Mouse (Mus musculus): ENCODE measurements around the gene Orm1.

Orm1 gene

GRCm38 (mm10) chr4:63355877-63356665, 11.7 kb downstream of the Orm1 start, which contains the start of gene Orm3:
Orm3 (plus strand) TSS chr4:63356162.
- DNase-seq (ENCODE audit: low read depth, low spot score): no peak

GRCm38 (mm10) chr4:63356981-63357570, 12.7 kb downstream of the Orm1 start:
- DNase-seq (ENCODE audit: low read depth, low spot score): no peak

GRCm38 (mm10) chr4:63359861-63360260, 15.5 kb downstream of the Orm1 start:
- DNase-seq (ENCODE audit: low read depth, low spot score): no peak

DNA sequence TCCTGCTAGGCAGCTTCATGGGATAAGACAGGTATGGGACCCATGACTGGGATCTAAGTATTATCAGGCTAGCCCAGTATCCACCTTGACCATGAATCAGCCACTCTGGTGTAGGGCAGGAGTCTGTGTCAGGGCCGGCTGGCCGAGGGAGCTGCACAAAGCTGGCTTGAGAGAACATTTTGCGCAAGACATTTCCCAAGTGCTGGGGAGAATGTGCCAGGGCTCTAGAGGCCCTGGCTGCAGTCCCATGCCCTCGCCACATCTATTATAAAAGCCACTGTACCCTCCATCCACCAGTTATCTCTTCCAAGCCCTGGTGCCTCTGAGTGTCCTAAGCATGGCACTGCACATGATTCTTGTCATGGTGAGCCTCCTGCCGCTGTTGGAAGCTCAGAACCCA, 17.8 kb downstream of the Orm1 start, which contains the start of gene Orm2:
Orm2 (plus strand) TSS at position 300 of the 400 bp plus-strand sequence.
- no peak for DNase-seq (ENCODE audit: low read depth, low spot score)

DNA sequence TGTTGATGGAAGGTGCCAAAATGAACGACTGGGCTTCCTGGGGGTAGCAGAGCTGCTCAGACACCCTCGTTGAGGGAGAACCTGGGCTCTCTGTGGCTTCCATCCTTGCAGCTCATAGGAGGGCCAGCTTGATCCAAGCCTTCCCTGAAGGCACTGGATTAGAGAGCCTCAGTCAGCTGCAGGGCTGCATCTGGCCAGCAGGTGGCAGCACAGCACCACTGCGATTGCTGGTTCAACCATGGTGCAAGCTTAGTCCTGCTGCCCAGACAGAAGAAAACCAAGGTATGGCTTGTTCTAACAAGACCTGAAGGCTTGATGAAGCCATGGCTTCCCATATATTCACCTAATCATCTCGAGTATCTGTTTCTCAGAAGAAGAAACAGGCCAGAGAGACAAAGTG, 24.2 kb downstream of the Orm1 start:
- no peak for DNase-seq (ENCODE audit: low read depth, low spot score)

GRCm38 (mm10) chr4:63370897-63371296, 26.5 kb downstream of the Orm1 start:
- DNase-seq (ENCODE audit: low read depth, low spot score): no peak

- no peak for DNase-seq (ENCODE audit: low read depth, low spot score)
These were observed 27.5 kb downstream of the Orm1 start for GRCm38 (mm10) chr4:63371890-63372289.

DNA sequence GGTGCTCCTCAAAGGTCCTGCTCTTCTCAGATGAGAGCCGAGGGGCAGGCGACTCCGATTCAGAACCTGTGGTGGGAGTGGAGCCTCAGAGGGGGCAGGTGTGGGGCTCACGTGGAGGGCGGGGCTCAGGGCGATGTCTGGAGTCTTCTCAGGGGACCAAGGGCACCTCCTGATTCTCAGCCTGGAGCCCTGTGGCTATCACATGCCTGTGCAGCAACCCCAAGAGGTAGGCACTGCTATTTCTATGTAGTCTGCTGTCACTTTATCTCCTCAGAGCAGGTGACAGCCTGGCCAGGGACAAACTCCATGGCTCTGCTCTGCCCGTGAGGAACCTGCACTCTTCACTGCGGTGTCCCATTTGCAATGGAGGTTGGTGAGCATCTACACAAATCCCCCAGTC, 29.0 kb downstream of the Orm1 start:
- no peak for DNase-seq (ENCODE audit: low read depth, low spot score)

GRCm38 (mm10) chr4:63374331-63374730, 30.0 kb downstream of the Orm1 start:
- no peak for DNase-seq (ENCODE audit: low read depth, low spot score)

- no peak for DNase-seq (ENCODE audit: low read depth, low spot score)
These were observed 31.0 kb downstream of the Orm1 start for GRCm38 (mm10) chr4:63375367-63375766.

DNA sequence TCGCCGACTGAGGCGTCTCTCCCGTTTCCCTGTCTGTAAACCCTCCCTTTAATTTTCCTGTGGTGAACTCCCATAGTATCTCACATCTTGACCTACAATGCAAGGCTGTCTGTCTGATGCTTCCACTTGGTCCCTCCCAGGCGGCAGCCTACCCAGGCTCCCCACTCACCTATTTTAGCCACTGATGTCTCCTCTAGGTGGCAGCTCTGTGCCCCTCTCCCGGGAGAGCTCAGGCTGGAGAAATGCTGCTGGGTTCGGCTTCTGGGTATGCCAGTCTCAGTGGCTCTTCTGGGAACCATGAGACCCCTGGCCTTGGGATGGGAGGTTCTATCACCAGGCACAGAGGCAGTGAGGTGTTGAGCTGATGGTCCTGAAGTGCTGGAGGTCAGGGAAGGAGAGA, 33.1 kb downstream of the Orm1 start:
- DNase-seq (ENCODE audit: low read depth, low spot score): no peak

DNA sequence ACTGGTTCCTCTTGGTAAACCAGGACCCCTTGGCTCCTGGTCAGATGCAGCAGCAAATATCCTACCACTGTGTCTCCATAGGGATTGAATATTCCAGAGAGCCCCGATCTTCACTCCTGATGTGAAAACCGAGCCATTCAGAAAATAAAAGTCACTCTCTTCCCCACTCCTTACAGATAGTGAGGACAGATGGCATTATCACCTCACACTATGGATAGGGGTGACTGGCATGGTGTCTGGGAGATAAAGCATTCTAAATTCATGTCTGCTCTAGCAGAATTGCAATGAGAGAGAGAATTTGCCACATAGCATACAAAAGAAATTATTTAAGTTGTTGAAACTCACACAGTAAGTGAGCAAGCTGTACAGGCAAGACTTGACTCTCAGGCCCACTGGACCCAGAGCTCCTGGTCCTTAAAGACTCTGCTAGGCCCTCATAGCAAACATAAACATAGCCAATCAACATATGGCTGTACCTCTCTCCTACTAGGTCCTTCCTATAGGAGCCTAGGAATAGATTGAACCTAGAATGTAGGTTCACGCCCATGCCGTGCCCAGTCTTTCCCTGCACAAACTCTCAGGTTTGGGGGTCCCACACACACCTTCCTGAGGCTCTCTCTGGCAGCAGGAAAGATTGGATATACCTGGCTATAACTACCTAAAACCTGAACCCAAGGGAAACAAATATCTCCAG, 38.5 kb downstream of the Orm1 start:
- DNase-seq (ENCODE audit: low read depth, low spot score): no peak

DNA sequence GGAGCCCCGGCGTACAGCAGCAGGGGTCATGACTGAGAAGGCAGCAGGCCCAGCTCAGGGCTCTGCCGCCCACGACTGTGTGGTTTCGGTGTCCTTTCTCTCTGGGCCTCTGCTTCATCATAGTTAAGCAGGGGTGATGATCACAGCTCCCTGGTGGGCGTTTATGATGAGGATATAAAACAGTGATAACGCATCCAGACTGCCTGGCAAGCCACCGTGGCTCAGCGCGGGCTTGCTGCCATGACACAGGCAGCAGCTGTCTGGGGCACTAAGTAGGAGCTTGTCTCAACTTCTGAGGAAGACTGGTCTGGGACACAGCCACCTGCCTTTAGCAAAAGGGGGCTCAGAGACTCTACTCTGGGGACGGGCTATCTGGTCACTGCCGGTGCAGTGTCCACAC, 39.1 kb downstream of the Orm1 start:
- no peak for DNase-seq (ENCODE audit: low read depth, low spot score)

GRCm38 (mm10) chr4:63384262-63384661, 39.9 kb downstream of the Orm1 start:
- DNase-seq (ENCODE audit: low read depth, low spot score): no peak

DNA sequence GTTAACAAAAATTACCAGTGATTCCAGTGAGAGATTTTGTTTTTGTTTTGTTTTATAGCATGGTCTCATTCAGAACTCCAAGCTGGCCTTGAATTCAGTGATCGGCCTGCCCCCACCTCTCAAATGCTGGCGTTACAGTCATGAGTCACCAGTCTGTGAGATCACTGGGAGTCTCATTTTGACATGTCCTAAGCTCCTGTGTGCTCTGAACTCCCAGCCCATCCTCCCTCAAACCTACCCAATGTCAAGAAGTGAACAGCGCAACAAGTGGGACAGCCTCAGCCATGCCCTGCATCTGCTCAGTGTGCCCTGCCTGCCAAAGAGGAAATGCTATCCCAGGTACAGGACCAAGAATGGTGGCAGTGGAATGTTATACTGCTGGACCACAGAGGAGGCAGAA, 40.9 kb downstream of the Orm1 start:
- no peak for DNase-seq (ENCODE audit: low read depth, low spot score)

DNA sequence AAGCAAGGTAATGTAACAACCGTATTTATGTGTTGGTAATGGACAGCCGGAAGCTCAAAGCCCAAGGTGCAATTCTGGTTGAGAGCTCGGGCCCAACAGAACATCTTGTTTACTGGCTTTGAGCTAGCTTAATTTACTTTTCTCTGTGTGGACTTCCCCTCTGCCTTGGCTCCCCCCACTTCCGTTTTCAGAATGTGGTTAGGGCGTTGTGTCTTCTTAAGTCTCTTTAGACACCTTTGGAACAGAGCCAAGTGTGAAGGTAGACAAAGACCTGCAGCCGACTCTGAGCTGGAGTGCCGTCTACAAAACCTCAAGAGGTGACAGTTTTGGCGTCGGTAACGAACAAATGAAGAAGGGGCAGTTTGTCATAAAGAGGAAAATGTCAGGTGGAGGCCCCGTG, 41.4 kb downstream of the Orm1 start:
- no peak for DNase-seq (ENCODE audit: low read depth, low spot score)

DNA sequence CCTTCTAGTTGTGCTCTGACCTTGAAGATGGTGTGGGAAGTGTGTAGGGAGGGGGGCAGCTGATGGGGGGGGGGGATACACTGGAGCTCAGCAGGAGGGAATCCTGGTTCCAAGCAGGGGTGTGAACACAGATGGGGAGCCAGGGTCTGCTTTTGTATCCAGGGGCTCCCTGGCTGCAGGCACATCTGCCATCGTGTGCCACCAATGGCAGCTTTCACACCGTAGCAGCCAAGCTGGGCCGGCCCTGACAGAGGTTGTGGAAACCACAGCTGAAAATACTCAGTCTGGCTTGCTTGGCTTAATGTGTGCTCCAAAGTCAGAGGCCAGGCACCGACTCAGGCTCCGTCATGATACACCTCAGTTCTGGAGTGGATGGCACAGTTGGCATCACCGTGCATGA, 43.7 kb downstream of the Orm1 start:
- no peak for DNase-seq (ENCODE audit: low read depth, low spot score)

- no peak for DNase-seq (ENCODE audit: low read depth, low spot score)
These were observed 44.9 kb downstream of the Orm1 start for GRCm38 (mm10) chr4:63389121-63389886.

- DNase-seq (ENCODE audit: low read depth, low spot score): no peak
These were observed 45.6 kb downstream of the Orm1 start for GRCm38 (mm10) chr4:63389887-63390528.

DNA sequence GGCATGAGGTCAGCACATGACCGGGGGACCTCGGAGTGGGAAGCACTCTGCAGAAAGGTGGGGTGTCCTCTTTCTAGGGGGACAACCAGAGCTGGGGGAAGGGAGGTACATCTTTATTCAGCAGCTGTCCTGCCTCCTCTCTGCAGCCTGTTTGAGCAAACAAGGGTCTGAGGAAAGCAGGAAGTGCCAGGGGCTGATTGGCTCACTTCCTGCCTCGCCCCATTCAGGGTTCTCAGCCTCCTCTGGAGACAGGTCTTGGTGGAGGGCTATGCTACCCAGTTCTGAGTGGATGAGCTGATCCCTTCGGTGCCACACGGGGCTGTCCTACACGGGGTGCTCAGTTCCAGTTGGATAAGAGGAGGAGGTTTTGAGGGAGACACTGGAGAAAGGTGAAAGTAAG, 47.0 kb downstream of the Orm1 start:
- no peak for DNase-seq (ENCODE audit: low read depth, low spot score)
